ENCODE assay signal across 13 mouse cellular contexts in the genomic region with DNA sequence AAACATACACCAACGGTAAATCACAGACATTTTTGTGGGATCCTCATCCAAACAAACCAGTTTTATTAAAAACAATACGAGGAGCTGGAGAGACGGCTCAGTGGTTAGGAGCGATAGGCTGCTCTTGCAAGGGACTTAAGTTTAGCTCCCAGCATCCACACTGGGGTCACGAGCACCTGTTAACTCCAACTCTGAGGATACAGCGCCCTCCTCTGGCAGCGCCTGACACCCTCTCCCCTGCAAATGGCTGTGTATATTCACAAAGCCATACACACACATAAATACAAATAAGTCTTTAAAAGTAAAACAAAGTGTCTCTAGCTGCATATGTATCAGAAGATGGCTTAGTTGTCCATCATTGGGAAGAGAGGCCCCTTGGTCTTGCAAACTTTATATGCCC. TPM values are rescaled to one million over a fixed set of nuclear protein-coding genes. Genes with fewer than 3 reads are reported as not detected.
DNase-seq lines count a peak whose midpoint lies in the region; ATAC-seq and TF ChIP-seq lines count a peak whose summit lies in the region.
"Had no signal": no experiment of that assay in that cellular context is flagged by ENCODE, and none has a peak within 500 bp of the region (broad histone marks: within the 10 kb centered on the region; RNA-seq: fewer than 3 reads in every experiment).

No protein-coding gene starts in this region.

- H3K79me2 ChIP-seq in CH12.LX (replicated peaks; ENCODE audit: control insufficient read depth, extremely low read depth, insufficient read depth, poor library complexity, severe bottlenecking) = no peaks in the 10 kb centered on the region

- peak; percentile 53 for TF ChIP-seq RAD21 in CH12.LX (IDR thresholded peaks at IDR 0.05; ENCODE audit: low read depth, low read length)

- no peak overlapping the region for H3K4me3 ChIP-seq in left cerebral cortex, adult 2 months
- H3K4me3 ChIP-seq in CH12.LX (replicated peaks in 1 of 3; ENCODE audit: low read depth in 2 of 3, low read length in 2 of 3, poor library complexity in 1 of 3) = no peak overlapping the region
- H3K4me3 ChIP-seq in embryonic facial prominence, embryonic 10.5 days = no peak overlapping the region
- H3K4me3 ChIP-seq: neural tube, embryonic 15.5 days had no signal

- H3K27me3 ChIP-seq in CH12.LX (replicated peaks) = no peaks in the 10 kb centered on the region
- no peaks in the 10 kb centered on the region for H3K27me3 ChIP-seq in embryonic facial prominence, embryonic 10.5 days (replicated peaks; ENCODE audit: low read depth, poor library complexity, severe bottlenecking)
- H3K27me3 ChIP-seq: neural tube, embryonic 15.5 days had no signal

- peak; percentile 13; the same call in 1 of the 2 replicates for TF ChIP-seq CTCF in left cerebral cortex, adult 2 months (IDR thresholded peaks at IDR 0.05)
- peak in 1 of 2 experiments; percentile 57; a peak in 2 of 4 replicates for TF ChIP-seq CTCF in CH12.LX (conservative IDR thresholded peaks at IDR 0.05 in 1 of 2, IDR thresholded peaks at IDR 0.05 in 1 of 2; ENCODE audit: low read depth in 2 of 2, low read length in 2 of 2)

- no peak for TF ChIP-seq POLR2A in CH12.LX (IDR thresholded peaks at IDR 0.05; ENCODE audit: low read depth, low read length)

- no peaks in the 10 kb centered on the region for H3K9me3 ChIP-seq in CH12.LX (replicated peaks; ENCODE audit: low read length)
- no peaks in the 10 kb centered on the region for H3K9me3 ChIP-seq in embryonic facial prominence, embryonic 10.5 days
- H3K9me3 ChIP-seq: neural tube, embryonic 15.5 days had no signal

- peak; percentile 19 for DNase-seq in adrenal gland, postnatal 10 days
- no peak for DNase-seq in adrenal gland, postnatal 36 days
- DNase-seq in left cerebral cortex, adult 2 months (ENCODE audit: extremely low spot score in 1 of 2, low spot score in 2 of 2) = no peak
- DNase-seq in left cerebral cortex, adult 9 months (ENCODE audit: low spot score in 2 of 2) = no peak
- DNase-seq in CH12.LX (ENCODE audit: extremely low read depth) = peak; percentile 24
- no peak for DNase-seq in embryonic facial prominence, embryonic 10.5 days (ENCODE audit: low spot score)
- no peak for DNase-seq in gastrocnemius, postnatal 14 days

- H3K4me2 ChIP-seq in CH12.LX (ENCODE audit: insufficient read depth, low read depth, poor library complexity, severe bottlenecking) = no peak overlapping the region
- H3K4me2 ChIP-seq: neural tube, embryonic 15.5 days had no signal

- in situ Hi-C loops in CH12.LX (cut with MboI; ENCODE audit: low pct_ligation_motif_present, low pct_unique_long_range_greater_than_20kb, low sequenced_read_pairs) = no loop called here

- intact Hi-C loops in left cerebral cortex, adult 2 months (cut with DNase I) = no loop called here
- intact Hi-C loops in gastrocnemius, postnatal 14 days (cut with DNase I; ENCODE audit: low total_unique reads) = no loop called here

- no peak for TF ChIP-seq EP300 in CH12.LX (IDR thresholded peaks at IDR 0.05; ENCODE audit: low read length)

- dilution Hi-C loops in CH12.LX (cut with MboI; ENCODE audit: extremely low pct_ligation_motif_present, extremely low pct_unique_long_range_greater_than_20kb, low sequenced_read_pairs) = no loop called here

- WGBS in embryonic facial prominence, embryonic 10.5 days = 78% methylated on average over 7 of the region's 7 CpGs

- peaks cover 2 to 5% of the 10 kb centered on the region in 2 experiments; a peak in 2 of 4 replicates for H3K4me1 ChIP-seq in CH12.LX (ENCODE audit: control insufficient read depth in 1 of 2, insufficient read depth in 2 of 2)
- no peaks in the 10 kb centered on the region for H3K4me1 ChIP-seq in embryonic facial prominence, embryonic 10.5 days
- H3K4me1 ChIP-seq: neural tube, embryonic 15.5 days had no signal

- no peak overlapping the region for H3K9ac ChIP-seq in CH12.LX (ENCODE audit: insufficient read depth, low read depth)
- H3K9ac ChIP-seq: neural tube, embryonic 15.5 days had no signal

- peak; percentile 58; the same call in 1 of the 2 replicates for ATAC-seq in granulocyte monocyte progenitor cell, adult 5-6 weeks (replicated peaks; ENCODE audit: poor library complexity, severe bottlenecking)

- no peaks in the 10 kb centered on the region for H3K36me3 ChIP-seq in CH12.LX (replicated peaks in 1 of 2; ENCODE audit: control insufficient read depth in 1 of 2, insufficient read depth in 1 of 2, low read length in 1 of 2)
- H3K36me3 ChIP-seq in embryonic facial prominence, embryonic 10.5 days (replicated peaks) = no peaks in the 10 kb centered on the region
- H3K36me3 ChIP-seq: neural tube, embryonic 15.5 days had no signal

- H3K27ac ChIP-seq in left cerebral cortex, adult 2 months = no peak overlapping the region
- H3K27ac ChIP-seq in CH12.LX (ENCODE audit: insufficient read depth, low read depth) = no peak overlapping the region
- H3K27ac ChIP-seq in embryonic facial prominence, embryonic 10.5 days (replicated peaks) = no peak overlapping the region
- H3K27ac ChIP-seq: neural tube, embryonic 15.5 days had no signal

TF ChIP-seq in CH12.LX, 34 proteins besides CTCF, POLR2A, EP300 and RAD21:
- TF ChIP-seq ZKSCAN1 (IDR thresholded peaks at IDR 0.05; ENCODE audit: borderline replicate concordance, low read depth, low read length) = no peak
- no peak for TF ChIP-seq ETS1 (conservative IDR thresholded peaks at IDR 0.05; ENCODE audit: low read depth, low read length)
- TF ChIP-seq SMC3 (IDR thresholded peaks at IDR 0.05; ENCODE audit: low read depth, low read length) = peak; percentile 42
- no peak for TF ChIP-seq HCFC1 (IDR thresholded peaks at IDR 0.05; ENCODE audit: low read depth, low read length)
- TF ChIP-seq PAX5 (IDR thresholded peaks at IDR 0.05; ENCODE audit: low read length) = no peak

RNA-seq across cellular contexts. Expression of a gene that starts 20.6 kb away (rescaled TPM):
- under 1 TPM in 1 of 2 experiments, not detected in 1; 0.12 TPM for total RNA-seq in adrenal gland, postnatal 10 days (2021)
- not detected for total RNA-seq in adrenal gland, postnatal 36 days (2021)
- not detected for total RNA-seq in left cerebral cortex, adult 2 months (2021)
- total RNA-seq in CH12.LX (2012; rRNA removed) (not detected in 2 replicates), CH12.LX (2014; rRNA removed) (not detected in 2 replicates)
- polyA plus RNA-seq in CH12.LX (2012; ENCODE audit: insufficient read length, low read depth) = not detected in 2 replicates
- not detected in 2 replicates for total RNA-seq in granulocyte monocyte progenitor cell, adult 5-6 weeks (2014; fragmentation: Nextera tagmentation)
- total RNA-seq in granulocyte monocyte progenitor cell, adult 5-6 weeks (2017) = not detected in 2 replicates
- not detected in 2 replicates for polyA plus RNA-seq in embryonic facial prominence, embryonic 10.5 days (2016; fragmentation: Nextera tagmentation; extraction: Ambion mirVana)
- under 1 TPM in 1 of 2 experiments, not detected in 1; 0.06 TPM for total RNA-seq in gastrocnemius, postnatal 14 days (2021)
- total RNA-seq: hematopoietic stem cell, adult 5-6 weeks; left cerebral cortex, postnatal 10 days had no signal
- polyA plus RNA-seq: C2C12; embryonic facial prominence, embryonic 14.5 days; neural tube, embryonic 15.5 days had no signal

RNA-seq across cellular contexts. Expression of a gene that starts 25.9 kb away (rescaled TPM):
- not detected for total RNA-seq in adrenal gland, postnatal 10 days (2021)
- not detected for total RNA-seq in adrenal gland, postnatal 36 days (2021)
- not detected for total RNA-seq in left cerebral cortex, adult 2 months (2021)
- not detected in 2 replicates for total RNA-seq in CH12.LX (2012; rRNA removed)
- total RNA-seq in CH12.LX (2014; rRNA removed) = not detected in 2 replicates
- not detected in 2 replicates for polyA plus RNA-seq in CH12.LX (2012; ENCODE audit: insufficient read length, low read depth)
- not detected in 2 replicates for total RNA-seq in granulocyte monocyte progenitor cell, adult 5-6 weeks (2014; fragmentation: Nextera tagmentation)
- total RNA-seq in granulocyte monocyte progenitor cell, adult 5-6 weeks (2017) = not detected in 2 replicates
- polyA plus RNA-seq in embryonic facial prominence, embryonic 10.5 days (2016; fragmentation: Nextera tagmentation; extraction: Ambion mirVana) = not detected in 2 replicates
- not detected for total RNA-seq in gastrocnemius, postnatal 14 days (2021)
- total RNA-seq: hematopoietic stem cell, adult 5-6 weeks; left cerebral cortex, postnatal 10 days had no signal
- polyA plus RNA-seq: C2C12; neural tube, embryonic 15.5 days had no signal

Comparison
In these comparisons a context has a peak if more than half of its experiments do, and no peak if none do; other contexts are left out.
1. DNase-seq: peak in adrenal gland, postnatal 10 days (single experiment) and CH12.LX (single experiment); none in adrenal gland, postnatal 36 days (0 of 2), left cerebral cortex, adult 2 months (0 of 2), left cerebral cortex, adult 9 months (0 of 2), embryonic facial prominence, embryonic 10.5 days (single experiment) and gastrocnemius, postnatal 14 days (single experiment).